Mouse (Mus musculus): ENCODE data around the gene B230217C12Rik.

- no peak for TF ChIP-seq POLR2A (IDR thresholded peaks at IDR 0.05; ENCODE audit: insufficient read depth, low read depth, low read length)
- no peak for TF ChIP-seq CTCF (IDR thresholded peaks at IDR 0.05; ENCODE audit: insufficient read depth, low read depth, low read length)
Measured at GRCm38 (mm10) chr11:97806613-97806964, 34.0 kb upstream of the B230217C12Rik start.

Data from olfactory bulb, adult 2 months (tissue).